Mouse (Mus musculus) kidney, adult 11 months (tissue): ENCODE measurements at regions not wholly inside any gene's neighbourhood (a gene's known extent, or its start where the extent isn't known, plus 50 kb on each side); places are given as distances from the start of the nearest gene placed in this dataset.
"Not testable (repeated sequence)": the region's sequence is repeated elsewhere in the genome, so short reads cannot be mapped to it uniquely, and the experiment has no call there.

ENCODE experiments used
- DNase-seq: peaks from one replicate; pipeline ENCODE4 v3.0.0; 2022

GRCm38 (mm10) chr2:3864872-3865271 is 152.6 kb upstream of the Frmd4a start:
- DNase-seq, result no peak

GRCm38 (mm10) chr2:3866736-3867135 is 150.8 kb upstream of the Frmd4a start:
- DNase-seq, result not testable (repeated sequence)

GRCm38 (mm10) chr2:3869701-3870100 is 147.8 kb upstream of the Frmd4a start:
- DNase-seq, result no peak

- no peak for DNase-seq
Measured at GRCm38 (mm10) chr2:3871748-3872147, 145.8 kb upstream of the Frmd4a start.

GRCm38 (mm10) chr2:3887000-3887399 is 130.5 kb upstream of the Frmd4a start:
- DNase-seq, result no peak

- DNase-seq, result no peak
Measured at GRCm38 (mm10) chr2:3887845-3888433, 129.6 kb upstream of the Frmd4a start.

- no peak for DNase-seq
Measured at GRCm38 (mm10) chr2:3889381-3889780, 128.1 kb upstream of the Frmd4a start.

- no peak for DNase-seq
Measured at GRCm38 (mm10) chr2:3890462-3890861, 127.1 kb upstream of the Frmd4a start.

- no peak for DNase-seq
Measured at GRCm38 (mm10) chr2:3907026-3907425, 110.5 kb upstream of the Frmd4a start.

- DNase-seq, result peak; percentile 41
Measured at GRCm38 (mm10) chr2:3908192-3908591, 109.3 kb upstream of the Frmd4a start.

- DNase-seq, result no peak
Measured at GRCm38 (mm10) chr2:3910086-3910891, 107.2 kb upstream of the Frmd4a start.

GRCm38 (mm10) chr2:3915141-3915540 is 102.4 kb upstream of the Frmd4a start:
- DNase-seq, result no peak

GRCm38 (mm10) chr2:3916365-3916764 is 101.2 kb upstream of the Frmd4a start:
- DNase-seq, result no peak

GRCm38 (mm10) chr2:3918156-3918555 is 99.4 kb upstream of the Frmd4a start:
- DNase-seq, result no peak

GRCm38 (mm10) chr2:3919893-3920292 is 97.6 kb upstream of the Frmd4a start:
- no peak for DNase-seq

GRCm38 (mm10) chr2:3921084-3921483 is 96.4 kb upstream of the Frmd4a start:
- not testable (repeated sequence) for DNase-seq

GRCm38 (mm10) chr2:3922739-3923138 is 94.8 kb upstream of the Frmd4a start:
- DNase-seq, result no peak

GRCm38 (mm10) chr2:3924696-3925095 is 92.8 kb upstream of the Frmd4a start:
- no peak for DNase-seq

- no peak for DNase-seq
Measured at GRCm38 (mm10) chr2:3925199-3925598, 92.3 kb upstream of the Frmd4a start.

GRCm38 (mm10) chr2:3926129-3926528 is 91.4 kb upstream of the Frmd4a start:
- no peak for DNase-seq

GRCm38 (mm10) chr2:3927141-3927810 is 90.2 kb upstream of the Frmd4a start:
- DNase-seq, result no peak

GRCm38 (mm10) chr2:3927853-3928252 is 89.7 kb upstream of the Frmd4a start:
- DNase-seq, result no peak

GRCm38 (mm10) chr2:3930650-3931049 is 86.9 kb upstream of the Frmd4a start:
- no peak for DNase-seq

- DNase-seq, result no peak
Measured at GRCm38 (mm10) chr2:3940786-3941185, 76.7 kb upstream of the Frmd4a start.
